Mouse (Mus musculus): ENCODE measurements around the gene Ndufa10. TPM values are rescaled to one million over a fixed set of nuclear protein-coding genes. Genes with fewer than 3 reads are reported as not detected.
"Not testable (repeated sequence)": the region's sequence is repeated elsewhere in the genome, so short reads cannot be mapped to it uniquely, and the experiment has no call there.

Gene Ndufa10
- polyA plus RNA-seq (2016; fragmentation: Nextera tagmentation; extraction: Ambion mirVana), result 251 and 254 TPM in 2 replicates

DNA sequence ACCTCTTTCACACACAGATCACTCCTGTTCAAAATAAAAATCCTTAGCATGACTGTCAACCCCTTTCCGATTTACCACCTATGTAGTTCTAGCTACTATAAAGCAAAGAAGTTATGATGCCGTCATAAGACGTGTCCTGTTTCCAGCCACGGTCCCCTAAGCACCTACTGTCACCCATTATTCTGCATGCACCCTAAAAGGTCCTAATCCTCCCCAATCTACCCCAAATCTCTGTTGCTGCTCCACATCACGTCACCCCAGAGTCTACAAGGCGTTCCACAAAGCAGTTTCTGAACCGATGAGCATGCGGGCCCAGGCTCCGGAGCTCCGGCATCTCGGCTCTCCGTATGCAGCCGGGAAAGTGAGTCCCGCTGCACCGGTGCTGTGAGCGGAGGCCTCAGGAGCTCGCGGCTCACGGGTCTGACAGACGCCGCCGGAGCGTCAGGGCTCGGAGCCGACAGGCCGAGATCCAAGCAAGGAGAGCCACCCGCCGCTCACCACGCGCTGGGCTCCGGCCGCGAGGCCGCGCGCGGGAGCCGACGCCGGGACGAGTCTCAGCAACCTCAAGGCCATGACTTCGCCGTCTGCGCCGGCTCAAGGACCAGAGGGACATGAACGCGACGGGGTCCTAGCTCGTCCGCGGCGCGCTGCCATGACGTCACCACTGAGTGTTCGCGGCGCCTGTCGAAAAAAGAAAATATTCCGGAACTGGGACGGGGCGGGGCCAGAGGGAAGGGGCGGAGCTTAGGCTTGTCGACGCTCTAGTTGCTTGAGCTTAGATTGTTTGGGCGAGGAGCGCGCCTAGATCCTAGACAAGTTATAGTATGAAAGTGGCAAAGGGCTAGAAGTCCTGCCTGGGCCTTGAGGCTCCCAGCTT, at the start of gene Ndufa10:
Ndufa10 (minus strand) TSS at position 696 of the 877 bp plus-strand sequence.
- peak within 1 kb of the TSS; percentile 91 for H3K4me2 ChIP-seq (replicated peaks)
- WGBS, result under 1% methylated on average over 67 of the region's 67 CpGs
- no peaks in the 10 kb centered on the region for H3K9me3 ChIP-seq
- 0 out of 2 replicates have a peak within 1 kb of the TSS, but pooled peaks have one; percentile 20 for H3K27ac ChIP-seq
- peak; percentile 94 for ATAC-seq (ENCODE audit: low FRiP score, low read depth)
- peaks cover 15% of the 10 kb centered on the region for H3K4me1 ChIP-seq
- peak within 1 kb of the TSS; percentile 91 for H3K9ac ChIP-seq
- H3K4me3 ChIP-seq, result peak within 1 kb of the TSS; percentile 95
- H3K27me3 ChIP-seq (replicated peaks), result no peaks in the 10 kb centered on the region
- H3K36me3 ChIP-seq, result peaks cover 24% of the 10 kb centered on the region

DNA sequence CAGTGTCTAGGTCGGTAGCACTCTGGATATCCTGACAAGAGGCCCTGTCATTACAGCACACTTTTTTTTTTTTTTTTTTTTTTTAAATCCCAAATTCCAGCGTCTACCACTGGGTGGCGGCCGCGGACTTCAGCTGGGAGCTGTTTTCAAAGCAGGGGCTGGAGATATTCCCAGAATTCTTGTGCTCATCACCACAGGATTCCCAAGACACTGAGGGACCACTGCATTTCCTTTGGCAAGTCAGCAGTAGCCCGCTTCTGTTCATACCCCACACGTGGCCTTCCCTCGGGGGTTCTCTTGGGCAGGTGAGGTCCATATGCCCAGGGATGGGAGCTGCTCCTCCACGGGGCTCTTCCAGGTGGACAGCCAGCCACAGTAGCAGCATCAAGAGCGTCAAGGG, 47.7 kb upstream of the Ndufa10 start:
- no peaks in the 10 kb centered on the region for H3K36me3 ChIP-seq

DNA sequence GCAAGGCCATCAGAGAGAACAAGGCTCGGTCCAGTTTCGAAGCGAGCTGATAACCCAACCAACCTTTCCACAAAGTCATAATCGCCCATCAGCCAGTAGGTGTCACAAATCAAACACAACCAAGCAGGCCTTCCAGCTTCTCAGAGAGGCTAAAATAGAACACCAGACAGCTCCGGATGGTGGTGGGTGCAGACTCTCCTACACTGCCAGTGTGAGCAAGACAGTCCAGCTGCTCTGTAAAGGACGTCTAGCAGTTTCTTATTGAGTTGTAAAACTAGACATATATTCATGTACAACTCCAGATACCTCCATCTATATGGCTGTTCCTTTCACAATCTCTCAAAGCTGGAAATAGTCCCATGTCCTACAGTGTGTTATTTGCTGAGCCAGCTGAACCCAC, 45.4 kb upstream of the Ndufa10 start:
- Histone ChIP-seq H3K9me3 (no peaks in the 10 kb centered on the region), H3K36me3 (no peaks in the 10 kb centered on the region), H3K4me1 (no peaks in the 10 kb centered on the region), H3K9ac (no peak overlapping the region), H3K4me3 (no peak overlapping the region), H3K27me3 (replicated peaks) (no peaks in the 10 kb centered on the region), H3K4me2 (replicated peaks) (no peak overlapping the region), H3K27ac (no peak overlapping the region)
- ATAC-seq (ENCODE audit: low FRiP score, low read depth), result no peak
- 89% methylated on average over 6 of the region's 6 CpGs for WGBS

More for the DNA sequence above, 47.7 kb upstream of the Ndufa10 start:
- Histone ChIP-seq H3K27me3 (replicated peaks) (no peaks in the 10 kb centered on the region), H3K9ac (no peak overlapping the region), H3K27ac (no peak overlapping the region), H3K4me1 (no peaks in the 10 kb centered on the region), H3K4me2 (replicated peaks) (no peak overlapping the region), H3K9me3 (no peaks in the 10 kb centered on the region), H3K4me3 (no peak overlapping the region)
- 24% methylated on average over 10 of the region's 10 CpGs for WGBS
- ATAC-seq (ENCODE audit: low FRiP score, low read depth), result no peak

DNA sequence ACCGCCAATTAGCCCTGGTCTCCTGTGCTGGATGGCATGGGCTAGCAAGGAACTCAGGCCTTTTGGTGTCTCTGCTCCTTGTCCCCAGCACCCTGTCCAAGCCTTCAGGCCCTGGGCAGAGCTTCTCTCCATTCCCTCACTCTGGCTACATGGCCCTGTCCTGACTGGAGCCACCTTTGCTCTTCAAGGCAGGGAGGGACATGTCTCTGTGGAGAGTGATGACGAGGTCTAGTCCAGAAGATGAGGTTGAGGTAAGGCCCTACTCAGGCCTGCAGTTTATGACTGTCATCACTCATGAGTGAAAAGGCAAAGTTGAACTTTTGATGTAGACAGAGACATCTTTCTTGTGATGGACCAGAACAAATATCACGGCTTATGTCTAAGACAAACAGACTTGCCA, 44.9 kb upstream of the Ndufa10 start, which contains the start of gene Olfr1414:
Olfr1414 (minus strand) TSS at position 101 of the 400 bp plus-strand sequence.
- H3K27me3 ChIP-seq (replicated peaks), result no peaks in the 10 kb centered on the region
- no peak within 1 kb of the TSS for H3K4me3 ChIP-seq
- 92% methylated on average over 3 of the region's 3 CpGs for WGBS
- ATAC-seq (ENCODE audit: low FRiP score, low read depth), result no peak
- H3K4me1 ChIP-seq, result no peaks in the 10 kb centered on the region
- no peak within 1 kb of the TSS for H3K27ac ChIP-seq
- H3K9me3 ChIP-seq, result no peaks in the 10 kb centered on the region
- no peak within 1 kb of the TSS for H3K9ac ChIP-seq
- H3K4me2 ChIP-seq (replicated peaks), result no peak within 1 kb of the TSS
- no peaks in the 10 kb centered on the region for H3K36me3 ChIP-seq

DNA sequence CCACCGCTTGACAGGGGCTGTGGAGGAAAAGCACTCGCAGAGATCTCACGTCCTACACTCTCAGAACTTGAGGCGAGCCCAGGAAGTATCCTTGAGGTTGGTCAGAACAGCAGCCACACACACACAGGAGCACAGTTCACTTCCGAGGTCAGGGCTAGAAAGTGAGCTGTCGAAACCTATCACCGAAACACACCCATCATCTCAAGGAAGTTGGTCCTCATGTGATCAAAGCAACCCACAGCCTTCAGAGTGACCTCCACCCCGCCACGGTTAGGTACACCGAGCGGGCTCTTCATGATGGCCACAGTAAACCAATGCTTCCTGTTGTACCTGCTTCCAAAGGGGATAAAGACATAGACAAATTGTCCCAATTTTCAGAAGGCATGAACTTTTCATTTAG, 41.7 kb upstream of the Ndufa10 start:
- Histone ChIP-seq H3K36me3 (no peaks in the 10 kb centered on the region), H3K4me3 (no peak overlapping the region), H3K4me1 (no peaks in the 10 kb centered on the region), H3K27ac (no peak overlapping the region), H3K4me2 (replicated peaks) (no peak overlapping the region), H3K9ac (no peak overlapping the region), H3K9me3 (no peaks in the 10 kb centered on the region), H3K27me3 (replicated peaks) (no peaks in the 10 kb centered on the region)
- no peak for ATAC-seq (ENCODE audit: low FRiP score, low read depth)
- WGBS, result 84% methylated on average over 11 of the region's 11 CpGs

DNA sequence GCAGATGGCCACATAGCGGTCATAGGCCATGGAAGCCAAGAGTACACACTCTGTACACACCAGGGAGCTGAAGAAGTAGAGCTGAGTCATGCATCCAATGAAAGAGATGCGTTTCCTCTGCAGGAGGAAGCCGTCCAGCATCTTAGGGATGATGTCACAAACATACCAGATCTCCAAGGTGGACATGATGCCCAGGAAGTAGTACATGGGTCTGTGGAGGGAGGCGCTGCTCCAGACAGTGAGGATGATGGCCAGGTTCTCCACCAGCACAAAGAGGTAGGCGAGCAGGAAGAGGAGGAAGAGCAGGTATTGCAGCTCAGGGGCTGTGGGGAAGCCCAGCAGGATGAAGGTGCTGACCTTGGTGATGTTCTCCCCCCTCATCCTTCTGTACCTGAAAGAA, 38.0 kb upstream of the Ndufa10 start:
- ATAC-seq (ENCODE audit: low FRiP score, low read depth); H3K9me3 ChIP-seq; H3K27ac ChIP-seq; H3K36me3 ChIP-seq; H3K9ac ChIP-seq; H3K4me3 ChIP-seq; H3K4me2 ChIP-seq (replicated peaks); H3K4me1 ChIP-seq; H3K27me3 ChIP-seq (replicated peaks): not testable (repeated sequence)
- 82% methylated on average over 5 of the region's 5 CpGs for WGBS

DNA sequence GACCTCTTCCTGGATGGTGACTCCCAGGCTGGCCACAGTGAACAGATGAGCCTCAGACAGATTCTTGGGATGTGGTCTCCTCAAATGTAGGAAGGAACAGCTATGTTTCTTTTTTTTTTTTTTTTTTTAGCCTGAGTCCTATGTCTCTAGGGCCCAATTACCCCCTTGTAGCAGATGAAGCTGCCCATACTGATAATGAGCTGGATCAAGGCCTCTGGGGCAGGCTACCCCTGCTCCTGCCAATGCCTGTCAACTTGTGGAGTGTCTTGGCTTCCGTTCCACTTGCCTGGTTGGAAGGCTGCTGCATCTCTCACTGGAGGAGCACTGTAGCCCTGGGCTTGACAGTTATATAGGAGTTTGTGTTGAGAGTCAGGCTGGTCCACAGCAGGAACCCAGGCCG, 22.3 kb upstream of the Ndufa10 start, which contains the start of gene Olfr1415:
Olfr1415 (minus strand) TSS at position 101 of the 400 bp plus-strand sequence.
- H3K4me3 ChIP-seq, result no peak within 1 kb of the TSS
- no peaks in the 10 kb centered on the region for H3K4me1 ChIP-seq
- no peaks in the 10 kb centered on the region for H3K9me3 ChIP-seq
- H3K27me3 ChIP-seq (replicated peaks), result no peaks in the 10 kb centered on the region
- 77% methylated on average over 2 of the region's 2 CpGs for WGBS
- H3K27ac ChIP-seq, result no peak within 1 kb of the TSS
- no peak for ATAC-seq (ENCODE audit: low FRiP score, low read depth)
- no peaks in the 10 kb centered on the region for H3K36me3 ChIP-seq
- no peak within 1 kb of the TSS for H3K9ac ChIP-seq
- no peak within 1 kb of the TSS for H3K4me2 ChIP-seq (replicated peaks)

DNA sequence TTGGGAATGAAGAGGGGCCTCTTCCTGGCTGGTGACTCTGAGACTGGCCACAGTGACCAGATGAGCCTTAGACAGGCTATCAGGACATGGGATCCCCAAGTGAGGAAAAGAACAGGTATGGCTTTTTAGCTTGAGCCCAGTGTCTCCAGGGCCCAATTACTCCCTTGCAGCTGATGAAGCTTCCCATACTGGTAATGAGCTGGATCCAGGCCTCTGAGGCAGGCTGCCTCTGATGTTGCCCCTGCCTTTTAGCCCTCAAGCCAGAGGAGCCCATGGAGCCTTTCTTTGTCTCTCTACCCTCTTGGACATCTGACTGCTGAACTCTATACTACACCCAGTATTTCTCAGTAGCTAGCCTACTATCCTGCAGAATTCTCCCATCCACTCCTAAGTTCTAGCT, 11.4 kb upstream of the Ndufa10 start, which contains the start of gene Olfr1416:
Olfr1416 (minus strand) TSS at position 101 of the 400 bp plus-strand sequence.
- Histone ChIP-seq H3K9ac (no peak within 1 kb of the TSS), H3K27ac (no peak within 1 kb of the TSS), H3K36me3 (no peaks in the 10 kb centered on the region), H3K9me3 (peaks cover 7% of the 10 kb centered on the region), H3K27me3 (replicated peaks) (no peaks in the 10 kb centered on the region), H3K4me2 (replicated peaks) (no peak within 1 kb of the TSS), H3K4me1 (no peaks in the 10 kb centered on the region), H3K4me3 (no peak within 1 kb of the TSS)
- no peak for ATAC-seq (ENCODE audit: low FRiP score, low read depth)

DNA sequence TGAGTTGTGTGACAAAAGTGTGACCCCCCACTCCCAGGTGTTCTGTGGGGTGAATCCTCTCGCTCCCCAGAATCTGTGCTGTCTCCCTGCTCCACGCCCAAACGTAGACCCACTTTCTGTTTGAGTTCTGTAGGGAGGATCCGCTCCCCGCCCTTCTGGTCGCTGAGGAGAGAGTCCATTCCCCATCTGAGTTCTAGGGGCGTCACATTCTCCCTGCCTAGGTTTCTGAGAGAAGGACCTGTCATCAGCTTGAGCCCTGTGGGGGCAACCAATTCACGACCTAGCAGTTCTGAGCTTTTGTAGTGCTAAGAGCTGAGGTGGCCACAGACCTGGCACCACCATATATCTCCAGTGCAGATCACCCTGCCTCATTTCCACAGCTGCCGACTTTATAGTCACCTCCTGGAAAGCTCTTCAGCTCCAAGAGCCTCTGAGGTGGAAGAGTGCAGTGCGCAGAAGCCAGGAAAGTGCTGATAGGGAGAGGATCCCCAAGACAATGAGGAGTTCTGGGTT, 462 bp upstream of the Ndufa10 start:
- peak overlapping the region; percentile 51; the same call in 1 of the 2 replicates for H3K9ac ChIP-seq
- H3K4me3 ChIP-seq, result peak overlapping the region; percentile 95
- peaks cover 15% of the 10 kb centered on the region for H3K4me1 ChIP-seq
- no peak overlapping the region for H3K27ac ChIP-seq
- ATAC-seq (ENCODE audit: low FRiP score, low read depth), result peak; percentile 76
- 4% methylated on average over 10 of the region's 10 CpGs for WGBS
- no peaks in the 10 kb centered on the region for H3K9me3 ChIP-seq
- H3K4me2 ChIP-seq (replicated peaks), result peak overlapping the region; percentile 91
- no peaks in the 10 kb centered on the region for H3K27me3 ChIP-seq (replicated peaks)
- peaks cover 18% of the 10 kb centered on the region for H3K36me3 ChIP-seq

DNA sequence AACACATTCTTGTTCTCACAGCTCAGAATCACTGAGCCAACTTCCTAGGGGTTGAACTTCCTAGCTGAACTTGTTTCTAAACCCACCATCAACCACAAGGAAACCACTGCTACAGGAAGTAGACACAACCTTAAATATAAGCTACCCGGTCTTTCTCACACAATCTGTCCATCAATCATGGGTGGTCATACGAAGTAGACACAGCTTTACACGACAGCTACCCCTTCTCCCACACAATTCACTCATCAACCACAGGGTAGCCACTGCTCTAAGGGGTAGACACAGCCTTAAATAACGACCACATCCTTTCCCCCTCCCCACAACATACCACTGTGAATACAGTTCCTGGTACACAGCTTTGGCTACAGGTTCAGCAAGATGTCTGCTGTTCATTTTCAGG, 4.8 kb downstream of the Ndufa10 start:
- ATAC-seq (ENCODE audit: low FRiP score, low read depth), result no peak
- Histone ChIP-seq H3K9ac (no peak overlapping the region), H3K4me2 (replicated peaks) (no peak overlapping the region), H3K4me1 (peaks cover 10% of the 10 kb centered on the region), H3K9me3 (no peaks in the 10 kb centered on the region), H3K27ac (no peak overlapping the region), H3K27me3 (replicated peaks) (no peaks in the 10 kb centered on the region), H3K4me3 (no peak overlapping the region), H3K36me3 (peaks cover 69% of the 10 kb centered on the region)
- WGBS, result 92% methylated on average over 4 of the region's 4 CpGs

DNA sequence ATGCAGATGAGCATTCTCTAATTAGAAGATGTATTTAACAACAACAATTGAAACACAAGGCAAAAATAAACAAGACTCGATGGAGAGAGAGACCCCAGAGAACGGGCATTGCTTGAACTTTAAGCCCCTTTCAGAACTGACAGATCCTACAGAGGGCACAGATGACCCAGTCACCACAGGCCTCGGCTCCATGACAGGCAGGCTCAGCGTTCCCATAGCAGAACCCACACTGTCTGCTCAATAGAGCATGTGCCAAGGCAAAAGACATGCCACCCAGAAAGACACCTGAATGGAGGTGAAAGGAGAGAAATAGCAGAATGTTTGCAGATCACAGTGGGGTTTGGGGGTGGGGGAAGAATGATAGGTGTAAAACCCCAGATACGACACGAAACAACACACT, 15.2 kb downstream of the Ndufa10 start:
- 91% methylated on average over 6 of the region's 6 CpGs for WGBS
- H3K27ac ChIP-seq, result no peak overlapping the region
- no peak overlapping the region for H3K4me2 ChIP-seq (replicated peaks)
- H3K36me3 ChIP-seq, result peaks cover 78% of the 10 kb centered on the region
- H3K4me3 ChIP-seq, result no peak overlapping the region
- no peaks in the 10 kb centered on the region for H3K4me1 ChIP-seq
- no peaks in the 10 kb centered on the region for H3K9me3 ChIP-seq
- no peak overlapping the region for H3K9ac ChIP-seq
- no peaks in the 10 kb centered on the region for H3K27me3 ChIP-seq (replicated peaks)
- ATAC-seq (ENCODE audit: low FRiP score, low read depth), result no peak

DNA sequence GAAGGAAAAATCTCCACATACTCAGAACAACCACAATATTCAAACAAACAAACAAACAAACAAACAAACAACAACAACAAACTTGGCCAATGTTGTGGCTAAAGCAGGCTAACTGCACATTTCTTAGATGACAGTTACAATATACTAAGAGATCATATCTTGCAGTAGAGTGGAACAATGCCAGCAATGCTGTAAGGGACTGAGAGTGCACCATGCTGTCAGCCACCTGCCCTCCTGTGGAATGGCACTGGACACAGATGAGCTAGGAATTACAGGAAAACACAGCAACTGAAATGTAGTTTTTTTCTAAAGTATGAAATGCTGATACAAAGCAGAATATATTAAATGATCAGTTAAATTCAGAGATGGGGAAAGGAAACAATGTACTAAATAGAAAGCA, 15.9 kb downstream of the Ndufa10 start:
- Histone ChIP-seq H3K9ac (no peak overlapping the region), H3K27ac (no peak overlapping the region), H3K36me3 (peaks cover 79% of the 10 kb centered on the region), H3K4me1 (no peaks in the 10 kb centered on the region), H3K4me2 (replicated peaks) (no peak overlapping the region), H3K9me3 (no peaks in the 10 kb centered on the region), H3K4me3 (no peak overlapping the region), H3K27me3 (replicated peaks) (no peaks in the 10 kb centered on the region)
- no peak for ATAC-seq (ENCODE audit: low FRiP score, low read depth)
